Mouse (Mus musculus): ENCODE measurements around the gene Slc35b3. TPM values are rescaled to one million over a fixed set of nuclear protein-coding genes. Genes with fewer than 3 reads are reported as not detected.

Slc35b3 gene
- total and polyA plus RNA-seq, 3 experiments, result 12.4 to 16.2 TPM; not detected in 1

DNA sequence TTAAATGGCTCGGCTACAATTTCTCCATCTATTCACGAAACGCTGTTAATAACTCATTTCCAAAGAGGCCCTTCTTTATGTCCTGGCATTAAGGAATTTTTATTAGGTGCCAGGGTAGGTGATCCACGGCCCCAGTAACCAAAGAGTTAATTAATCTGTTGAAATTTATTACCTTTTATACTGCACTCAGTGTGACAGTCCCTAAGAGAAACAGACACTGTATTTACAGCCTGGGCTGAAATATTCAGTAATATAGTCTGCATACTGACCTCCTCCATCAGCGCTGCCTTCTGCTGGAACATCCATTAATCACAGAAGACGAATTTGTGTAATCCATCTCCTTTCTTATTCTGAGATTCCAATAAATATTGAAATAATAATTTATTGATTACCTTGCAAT lies 16.3 kb upstream of the Slc35b3 start:
- H3K27ac ChIP-seq (ENCODE audit: control insufficient read depth, low read depth, low read length), result no peak overlapping the region
- no peak for DNase-seq (ENCODE audit: low read depth, low spot score)
- no peak overlapping the region for H3K4me3 ChIP-seq (ENCODE audit: control insufficient read depth in 1 of 2, insufficient read depth in 1 of 2, low read depth in 2 of 2, low read length in 2 of 2)
- H3K4me1 ChIP-seq (ENCODE audit: control insufficient read depth in 1 of 2, insufficient read depth in 2 of 2, low read length in 2 of 2), result no peaks in the 10 kb centered on the region
- no peak overlapping the region for H3K9ac ChIP-seq (ENCODE audit: control insufficient read depth, low read depth, low read length, poor library complexity, severe bottlenecking)
- no peak for TF ChIP-seq POLR2A (IDR thresholded peaks at IDR 0.05; ENCODE audit: control insufficient read depth in 1 of 2, insufficient read depth in 1 of 2, low read depth in 1 of 2, low read length in 2 of 2, poor library complexity in 1 of 2)
- no peak for TF ChIP-seq GABPA (IDR thresholded peaks at IDR 0.05; ENCODE audit: low read depth, low read length)
- TF ChIP-seq SMC3 (IDR thresholded peaks at IDR 0.05; ENCODE audit: low read depth, low read length), result no peak
- no peak for TF ChIP-seq POLR2AphosphoS2 (IDR thresholded peaks at IDR 0.05; ENCODE audit: low read length)
- no peak for TF ChIP-seq CHD1 (IDR thresholded peaks at IDR 0.05; ENCODE audit: low read depth, low read length)
- no peak for TF ChIP-seq ETS1 (IDR thresholded peaks at IDR 0.05; ENCODE audit: low read depth, low read length)
- no peak for TF ChIP-seq TAL1 (IDR thresholded peaks at IDR 0.05; ENCODE audit: low read length)
- TF ChIP-seq TCF12 (IDR thresholded peaks at IDR 0.05; ENCODE audit: low read depth, low read length), result no peak
- TF ChIP-seq RCOR1 (IDR thresholded peaks at IDR 0.05; ENCODE audit: low read depth, low read length), result no peak
- TF ChIP-seq USF2 (IDR thresholded peaks at IDR 0.05; ENCODE audit: borderline replicate concordance in 1 of 2, insufficient read depth in 1 of 2, low read depth in 1 of 2, low read length in 2 of 2), result no peak
- no peak for TF ChIP-seq MAX (IDR thresholded peaks at IDR 0.05; ENCODE audit: low read length)
- no peak for TF ChIP-seq GATA1 (IDR thresholded peaks at IDR 0.05; ENCODE audit: low read depth, low read length)
- TF ChIP-seq JUND (IDR thresholded peaks at IDR 0.05; ENCODE audit: low read depth, low read length), result no peak
- TF ChIP-seq MAFK (IDR thresholded peaks at IDR 0.05; ENCODE audit: borderline replicate concordance, low read depth, low read length), result no peak
- no peak for TF ChIP-seq ZKSCAN1 (IDR thresholded peaks at IDR 0.05; ENCODE audit: low read depth, low read length)
- no peak for TF ChIP-seq KAT2A (conservative IDR thresholded peaks at IDR 0.05; ENCODE audit: low read depth, low read length)
- TF ChIP-seq SIN3A (IDR thresholded peaks at IDR 0.05; ENCODE audit: low read length), result no peak
- TF ChIP-seq RAD21 (IDR thresholded peaks at IDR 0.05; ENCODE audit: low read depth, low read length), result no peak
- H3K9me3 ChIP-seq (replicated peaks; ENCODE audit: insufficient read depth, low read length), result no peaks in the 10 kb centered on the region
- no peaks in the 10 kb centered on the region for H3K36me3 ChIP-seq (ENCODE audit: control insufficient read depth in 1 of 2, insufficient read depth in 2 of 2, low read length in 2 of 2)
- H3K27me3 ChIP-seq (ENCODE audit: control insufficient read depth in 1 of 2, insufficient read depth in 2 of 2, low read length in 2 of 2), result peaks cover 0 to 1% of the 10 kb centered on the region in 2 experiments; a peak in 2 of 4 replicates
- H3K79me2 ChIP-seq (ENCODE audit: control insufficient read depth, insufficient read depth, low read length, poor library complexity), result no peaks in the 10 kb centered on the region

- no peak for DNase-seq (ENCODE audit: low read depth, low spot score)
- no peaks in the 10 kb centered on the region for H3K9me3 ChIP-seq (replicated peaks; ENCODE audit: insufficient read depth, low read length)
- no peaks in the 10 kb centered on the region for H3K36me3 ChIP-seq (ENCODE audit: control insufficient read depth in 1 of 2, insufficient read depth in 2 of 2, low read length in 2 of 2)
Measured at GRCm38 (mm10) chr13:38975853-38976252, 15.2 kb upstream of the Slc35b3 start.

More at GRCm38 (mm10) chr13:38975853-38976252, 15.2 kb upstream of the Slc35b3 start:
- no peak overlapping the region for H3K27ac ChIP-seq (ENCODE audit: control insufficient read depth, low read depth, low read length)
- no peaks in the 10 kb centered on the region for H3K79me2 ChIP-seq (ENCODE audit: control insufficient read depth, insufficient read depth, low read length, poor library complexity)
- peaks cover 0 to 1% of the 10 kb centered on the region in 2 experiments; a peak in 2 of 4 replicates for H3K27me3 ChIP-seq (ENCODE audit: control insufficient read depth in 1 of 2, insufficient read depth in 2 of 2, low read length in 2 of 2)
- no peak for TF ChIP-seq BHLHE40 (IDR thresholded peaks at IDR 0.05; ENCODE audit: borderline replicate concordance, low read depth, low read length)
- TF ChIP-seq ZMIZ1 (IDR thresholded peaks at IDR 0.05; ENCODE audit: low read depth, low read length), result no peak
- TF ChIP-seq GABPA (IDR thresholded peaks at IDR 0.05; ENCODE audit: low read depth, low read length), result no peak
- TF ChIP-seq USF1 (IDR thresholded peaks at IDR 0.05; ENCODE audit: low read depth, low read length), result no peak
- TF ChIP-seq CHD1 (IDR thresholded peaks at IDR 0.05; ENCODE audit: low read depth, low read length), result no peak
- TF ChIP-seq ZKSCAN1 (IDR thresholded peaks at IDR 0.05; ENCODE audit: low read depth, low read length), result no peak
- no peak for TF ChIP-seq NRF1 (IDR thresholded peaks at IDR 0.05; ENCODE audit: insufficient read depth, low read depth, low read length, poor library complexity, severe bottlenecking)
- no peaks in the 10 kb centered on the region for H3K4me1 ChIP-seq (ENCODE audit: control insufficient read depth in 1 of 2, insufficient read depth in 2 of 2, low read length in 2 of 2)
- H3K9ac ChIP-seq (ENCODE audit: control insufficient read depth, low read depth, low read length, poor library complexity, severe bottlenecking), result no peak overlapping the region
- H3K4me3 ChIP-seq (ENCODE audit: control insufficient read depth in 1 of 2, insufficient read depth in 1 of 2, low read depth in 2 of 2, low read length in 2 of 2), result no peak overlapping the region

Measured in MEL (cell line).